Mouse (Mus musculus) C2C12 (cell line): ENCODE data around the gene Rd3.

Experiments
- CTCF ChIP-seq: IDR thresholded peaks from one replicate; pipeline ENCODE4 v1.5.1; 2011; ENCODE audit not compliant: control insufficient read depth, insufficient read depth, insufficient read length
- MAX ChIP-seq: IDR thresholded peaks from one replicate; pipeline ENCODE4 v1.6.1; 2011; ENCODE audit warnings: mild to moderate bottlenecking, control low read depth
- MYOG ChIP-seq: IDR thresholded peaks from one replicate; pipeline ENCODE4 v1.6.1; 2011; ENCODE audit not compliant: control insufficient read depth, insufficient read length; ENCODE audit errors: extremely low read depth

DNA sequence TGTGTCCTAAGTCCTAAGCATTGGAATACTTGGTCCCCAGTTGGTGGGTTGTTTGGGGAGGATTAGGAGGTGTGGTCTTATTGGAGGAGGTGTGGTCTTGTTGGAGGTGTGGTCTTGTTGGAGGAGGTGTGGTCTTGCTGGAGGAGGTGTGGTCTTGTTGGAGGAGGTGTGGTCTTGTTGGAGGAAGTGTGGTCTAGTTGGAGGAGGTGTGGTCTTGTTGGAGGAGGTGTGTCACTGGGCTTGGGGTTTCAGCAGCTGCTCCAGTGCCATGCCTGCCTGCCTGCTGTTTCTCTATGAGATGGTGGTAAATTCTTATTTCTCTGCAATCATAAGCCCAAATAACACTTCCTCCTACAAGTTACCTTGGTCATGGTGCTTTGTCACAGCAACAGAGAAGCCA is 21.9 kb downstream of the Rd3 start:
- no peak for TF ChIP-seq MAX
- TF ChIP-seq CTCF, result no peak
- no peak for TF ChIP-seq MYOG
